Mouse (Mus musculus): ENCODE data around the gene Clstn1. TPM values are rescaled to one million over a fixed set of nuclear protein-coding genes. Genes with fewer than 3 reads are reported as not detected.

Clstn1 gene
- polyA plus RNA-seq, 1 experiment from 2014 or later: 61.9 TPM

- H3K27ac ChIP-seq: no peak overlapping the region
- H3K36me3 ChIP-seq: peaks cover 97% of the 10 kb centered on the region
- H3K4me1 ChIP-seq (replicated peaks): no peaks in the 10 kb centered on the region
- no peaks in the 10 kb centered on the region for H3K9me3 ChIP-seq
- 93% methylated on average over 20 of the region's 20 CpGs for WGBS
- no peak for ATAC-seq
- H3K4me2 ChIP-seq (replicated peaks): no peak overlapping the region
- H3K27me3 ChIP-seq: no peaks in the 10 kb centered on the region
- no peak overlapping the region for H3K9ac ChIP-seq (replicated peaks)
- no peak overlapping the region for H3K4me3 ChIP-seq (replicated peaks)
These were observed 62.0 kb downstream of the Clstn1 start for GRCm38 (mm10) chr4:149648031-149648805.

GRCm38 (mm10) chr4:149650493-149651193 is 64.4 kb downstream of the Clstn1 start:
- ATAC-seq: 0 out of 2 replicates have a peak, but pooled peaks have one; percentile 35
- Histone ChIP-seq H3K27ac (no peak overlapping the region), H3K4me2 (replicated peaks) (no peak overlapping the region), H3K36me3 (peaks cover 100% of the 10 kb centered on the region), H3K9ac (replicated peaks) (no peak overlapping the region), H3K4me3 (replicated peaks) (no peak overlapping the region), H3K9me3 (no peaks in the 10 kb centered on the region), H3K4me1 (replicated peaks) (no peaks in the 10 kb centered on the region), H3K27me3 (no peaks in the 10 kb centered on the region)
- 74% methylated on average over 24 of the region's 24 CpGs for WGBS

- Histone ChIP-seq H3K27me3 (no peaks in the 10 kb centered on the region), H3K9ac (replicated peaks) (no peak overlapping the region), H3K9me3 (no peaks in the 10 kb centered on the region), H3K36me3 (peaks cover 96% of the 10 kb centered on the region), H3K4me1 (replicated peaks) (no peaks in the 10 kb centered on the region), H3K27ac (no peak overlapping the region), H3K4me2 (replicated peaks) (no peak overlapping the region), H3K4me3 (replicated peaks) (no peak overlapping the region)
- no peak for ATAC-seq
- WGBS: 93% methylated on average over 4 of the region's 4 CpGs
These were observed 68.0 kb downstream of the Clstn1 start for GRCm38 (mm10) chr4:149654232-149654631.

- peaks cover 80% of the 10 kb centered on the region for H3K36me3 ChIP-seq
- 80% methylated on average over 11 of the region's 11 CpGs for WGBS
- H3K27ac ChIP-seq: no peak overlapping the region
- no peaks in the 10 kb centered on the region for H3K4me1 ChIP-seq (replicated peaks)
- no peak overlapping the region for H3K4me3 ChIP-seq (replicated peaks)
- no peak overlapping the region for H3K4me2 ChIP-seq (replicated peaks)
- H3K27me3 ChIP-seq: no peaks in the 10 kb centered on the region
- no peak overlapping the region for H3K9ac ChIP-seq (replicated peaks)
- H3K9me3 ChIP-seq: no peaks in the 10 kb centered on the region
- no peak for ATAC-seq
These were observed 71.7 kb downstream of the Clstn1 start for GRCm38 (mm10) chr4:149657858-149658416.

DNA sequence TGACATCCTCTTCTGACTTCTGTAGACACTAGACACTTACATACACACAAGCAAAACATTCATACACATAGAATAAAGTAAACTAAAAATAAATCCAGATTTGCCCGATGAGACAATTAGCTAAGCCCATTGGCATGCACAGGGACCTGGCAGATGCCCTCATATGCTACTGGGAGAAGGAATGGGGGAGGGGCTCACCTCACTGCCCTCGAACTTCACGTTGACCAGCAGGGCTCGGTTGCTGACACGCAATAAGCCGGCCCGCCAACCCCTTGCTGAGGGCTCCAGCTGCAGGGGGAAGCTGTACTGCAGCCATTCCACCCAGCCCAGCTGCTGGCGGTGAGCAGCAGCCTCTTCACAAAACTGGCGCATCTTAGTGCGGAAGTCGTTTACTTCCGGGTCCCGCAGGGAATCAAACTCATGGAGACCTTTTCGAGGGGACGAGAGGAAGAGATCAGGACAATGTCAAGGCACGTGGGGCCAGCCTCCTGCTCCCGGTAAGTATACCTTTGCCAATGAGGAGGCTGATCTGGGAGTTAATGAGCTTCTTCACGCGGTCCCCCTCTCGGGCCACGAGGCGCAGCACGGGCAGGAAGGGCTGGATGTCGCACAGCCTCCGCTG is 73.3 kb downstream of the Clstn1 start:
- H3K4me3 ChIP-seq (replicated peaks): no peak overlapping the region
- H3K9me3 ChIP-seq: no peaks in the 10 kb centered on the region
- WGBS: 66% methylated on average over 25 of the region's 25 CpGs
- peaks cover 63% of the 10 kb centered on the region for H3K36me3 ChIP-seq
- H3K4me1 ChIP-seq (replicated peaks): no peaks in the 10 kb centered on the region
- H3K27me3 ChIP-seq: no peaks in the 10 kb centered on the region
- H3K27ac ChIP-seq: no peak overlapping the region
- ATAC-seq: no peak
- no peak overlapping the region for H3K9ac ChIP-seq (replicated peaks)
- no peak overlapping the region for H3K4me2 ChIP-seq (replicated peaks)

- Histone ChIP-seq H3K9ac (replicated peaks) (no peak overlapping the region), H3K4me2 (replicated peaks) (no peak overlapping the region), H3K27ac (no peak overlapping the region), H3K27me3 (no peaks in the 10 kb centered on the region), H3K36me3 (peaks cover 56% of the 10 kb centered on the region), H3K4me3 (replicated peaks) (no peak overlapping the region), H3K9me3 (no peaks in the 10 kb centered on the region), H3K4me1 (replicated peaks) (no peaks in the 10 kb centered on the region)
- 92% methylated on average over 7 of the region's 7 CpGs for WGBS
- no peak for ATAC-seq
These were observed 74.3 kb downstream of the Clstn1 start for GRCm38 (mm10) chr4:149660598-149660997.

DNA sequence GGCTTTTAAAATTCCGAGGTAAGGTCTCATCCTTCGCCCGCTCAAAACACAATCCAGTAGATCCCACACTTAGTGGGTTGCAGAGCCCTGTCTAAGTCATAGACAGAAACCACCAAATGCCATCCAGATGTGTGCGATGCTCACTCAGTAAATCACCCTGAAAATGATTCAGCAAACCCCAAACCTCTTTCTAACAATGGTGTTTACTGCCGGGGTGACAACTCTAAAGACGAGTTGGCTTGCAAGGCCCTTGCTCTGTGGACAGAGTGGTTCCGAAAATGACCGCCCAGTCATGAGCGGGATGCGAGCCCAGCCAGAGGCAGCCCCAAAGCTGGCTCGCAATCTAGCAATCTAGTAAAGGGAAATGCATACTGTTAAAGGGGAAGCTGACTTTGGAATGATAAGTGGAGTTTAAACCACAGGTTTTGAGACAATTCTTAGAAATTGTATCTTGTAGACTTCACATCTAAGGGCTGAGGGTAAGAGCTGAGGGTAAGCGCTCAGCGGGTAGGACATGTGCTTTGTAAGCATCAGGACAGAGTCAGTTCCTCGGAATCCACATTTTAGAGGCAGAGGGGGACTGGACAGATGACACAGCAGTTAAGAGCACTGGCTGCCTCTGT is 75.8 kb downstream of the Clstn1 start:
- H3K27ac ChIP-seq: no peak overlapping the region
- no peaks in the 10 kb centered on the region for H3K4me1 ChIP-seq (replicated peaks)
- no peak overlapping the region for H3K9ac ChIP-seq (replicated peaks)
- no peak for ATAC-seq
- peaks cover 45% of the 10 kb centered on the region for H3K36me3 ChIP-seq
- H3K9me3 ChIP-seq: no peaks in the 10 kb centered on the region
- H3K4me2 ChIP-seq (replicated peaks): no peak overlapping the region
- no peaks in the 10 kb centered on the region for H3K27me3 ChIP-seq
- H3K4me3 ChIP-seq (replicated peaks): no peak overlapping the region
- 91% methylated on average over 14 of the region's 14 CpGs for WGBS

GRCm38 (mm10) chr4:149663849-149664503 is 77.7 kb downstream of the Clstn1 start:
- no peaks in the 10 kb centered on the region for H3K27me3 ChIP-seq
- no peaks in the 10 kb centered on the region for H3K9me3 ChIP-seq
- H3K9ac ChIP-seq (replicated peaks): no peak overlapping the region
- no peak overlapping the region for H3K4me3 ChIP-seq (replicated peaks)
- H3K4me1 ChIP-seq (replicated peaks): no peaks in the 10 kb centered on the region
- H3K27ac ChIP-seq: no peak overlapping the region
- 86% methylated on average over 7 of the region's 7 CpGs for WGBS
- no peak overlapping the region for H3K4me2 ChIP-seq (replicated peaks)
- no peak for ATAC-seq
- H3K36me3 ChIP-seq: peaks cover 28% of the 10 kb centered on the region

- WGBS: 84% methylated on average over 6 of the region's 6 CpGs
- no peaks in the 10 kb centered on the region for H3K4me1 ChIP-seq (replicated peaks)
- H3K4me3 ChIP-seq (replicated peaks): no peak overlapping the region
- H3K9ac ChIP-seq (replicated peaks): no peak overlapping the region
- no peaks in the 10 kb centered on the region for H3K9me3 ChIP-seq
- H3K27me3 ChIP-seq: no peaks in the 10 kb centered on the region
- ATAC-seq: no peak
- no peak overlapping the region for H3K27ac ChIP-seq
- peaks cover 22% of the 10 kb centered on the region for H3K36me3 ChIP-seq
- H3K4me2 ChIP-seq (replicated peaks): no peak overlapping the region
These were observed 78.9 kb downstream of the Clstn1 start for GRCm38 (mm10) chr4:149665016-149665691.

DNA sequence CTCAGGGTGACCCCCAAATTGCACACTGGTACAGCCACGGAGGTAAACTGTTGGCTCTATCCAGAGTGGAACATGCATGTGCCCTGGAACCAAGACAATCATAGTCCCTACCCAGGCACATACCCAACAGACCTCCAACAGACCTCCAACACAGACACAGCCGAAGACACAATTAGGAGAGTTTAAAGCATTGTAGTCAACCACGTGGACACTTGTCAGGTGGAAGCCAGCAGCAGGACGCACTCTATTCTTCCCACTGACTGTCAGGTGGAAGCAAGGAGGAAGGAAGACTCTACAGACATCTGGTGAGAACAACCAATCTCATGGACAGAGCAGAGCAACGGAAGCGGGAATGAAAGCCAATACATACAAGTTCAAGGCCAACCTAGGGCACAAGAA is 79.4 kb downstream of the Clstn1 start:
- 88% methylated on average over 6 of the region's 6 CpGs for WGBS
- H3K4me3 ChIP-seq (replicated peaks): no peak overlapping the region
- no peak overlapping the region for H3K9ac ChIP-seq (replicated peaks)
- no peaks in the 10 kb centered on the region for H3K27me3 ChIP-seq
- no peaks in the 10 kb centered on the region for H3K9me3 ChIP-seq
- ATAC-seq: no peak
- no peak overlapping the region for H3K27ac ChIP-seq
- no peak overlapping the region for H3K4me2 ChIP-seq (replicated peaks)
- peaks cover 27% of the 10 kb centered on the region for H3K36me3 ChIP-seq
- no peaks in the 10 kb centered on the region for H3K4me1 ChIP-seq (replicated peaks)

DNA sequence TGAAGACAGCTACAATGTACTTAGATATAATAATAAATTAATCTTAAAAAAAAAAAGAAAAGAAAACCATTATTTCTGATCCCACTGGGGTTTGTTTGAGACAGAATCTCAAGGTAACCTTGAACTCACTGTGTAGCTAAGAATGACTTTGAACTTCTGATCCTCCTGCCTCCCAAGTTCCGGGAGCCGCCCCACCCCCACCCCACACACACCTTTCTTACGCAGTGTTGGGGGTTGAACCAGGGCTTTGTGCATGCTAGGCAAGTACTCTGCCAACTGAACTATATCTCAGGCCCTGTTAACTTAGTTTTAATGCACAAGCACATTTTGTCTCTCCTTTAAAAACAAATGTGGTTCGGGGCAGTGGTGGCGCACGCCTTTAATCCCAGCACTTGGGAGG is 84.9 kb downstream of the Clstn1 start:
- WGBS: 98% methylated on average over 6 of the region's 6 CpGs
- Histone ChIP-seq H3K27me3 (peaks cover 15% of the 10 kb centered on the region), H3K4me3 (replicated peaks) (no peak overlapping the region), H3K4me1 (replicated peaks) (peaks cover 11% of the 10 kb centered on the region; the same call in 1 of the 2 replicates), H3K36me3 (peaks cover 23% of the 10 kb centered on the region), H3K9me3 (peaks cover 7% of the 10 kb centered on the region; the same call in 1 of the 2 replicates), H3K9ac (replicated peaks) (no peak overlapping the region), H3K27ac (no peak overlapping the region), H3K4me2 (replicated peaks) (no peak overlapping the region)
- no peak for ATAC-seq
